Mouse (Mus musculus): ENCODE results near the gene Ppm1l.
A peak's percentile ranks its signal among the peaks of the same experiment; 100 is the strongest.

The Ppm1l gene

GRCm38 (mm10) chr3:69316391-69317195 is at the start of gene Ppm1l:
Ppm1l (plus strand) TSS chr3:69316861.
- DNase-seq (ENCODE audit: low spot score), result peak; percentile 80

GRCm38 (mm10) chr3:69271812-69272211 is 44.8 kb upstream of the Ppm1l start:
- DNase-seq (ENCODE audit: low spot score), result no peak

DNA sequence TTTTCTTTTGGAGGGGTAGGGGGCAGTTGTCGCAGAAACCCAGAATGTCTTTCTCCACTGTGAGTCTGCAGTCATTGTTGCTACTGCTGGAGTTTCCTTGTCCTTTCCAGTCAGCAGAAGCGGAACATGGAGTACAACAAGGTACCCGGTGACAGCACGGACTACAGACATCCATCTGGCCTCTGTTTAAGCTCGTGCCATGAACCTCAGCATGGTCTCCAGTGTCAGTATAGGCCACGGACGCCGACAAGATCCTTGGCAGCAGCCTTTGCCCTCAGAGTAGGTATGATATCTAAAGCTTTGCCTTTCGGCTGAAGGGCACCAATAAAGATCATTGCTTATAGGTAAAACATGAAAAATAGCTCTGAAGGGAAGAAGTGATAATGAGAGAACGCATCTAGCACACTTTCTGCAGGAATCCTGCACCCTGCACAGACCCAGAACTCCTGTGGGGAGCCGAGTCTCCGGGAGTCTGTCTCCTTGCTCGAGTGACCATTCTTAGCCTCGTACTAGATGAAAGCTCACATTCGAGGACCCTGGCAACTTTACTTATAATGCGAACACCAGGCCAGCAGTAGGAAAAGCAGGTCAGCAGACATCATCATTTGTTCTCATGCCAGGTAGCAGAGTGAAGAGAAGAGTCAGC is 42.5 kb upstream of the Ppm1l start:
- no peak for DNase-seq (ENCODE audit: low spot score)

- DNase-seq (ENCODE audit: low spot score), result no peak
Observed at GRCm38 (mm10) chr3:69274664-69275312, 41.9 kb upstream of the Ppm1l start.

- no peak for DNase-seq (ENCODE audit: low spot score)
Observed at GRCm38 (mm10) chr3:69278648-69279047, 38.0 kb upstream of the Ppm1l start.

DNA sequence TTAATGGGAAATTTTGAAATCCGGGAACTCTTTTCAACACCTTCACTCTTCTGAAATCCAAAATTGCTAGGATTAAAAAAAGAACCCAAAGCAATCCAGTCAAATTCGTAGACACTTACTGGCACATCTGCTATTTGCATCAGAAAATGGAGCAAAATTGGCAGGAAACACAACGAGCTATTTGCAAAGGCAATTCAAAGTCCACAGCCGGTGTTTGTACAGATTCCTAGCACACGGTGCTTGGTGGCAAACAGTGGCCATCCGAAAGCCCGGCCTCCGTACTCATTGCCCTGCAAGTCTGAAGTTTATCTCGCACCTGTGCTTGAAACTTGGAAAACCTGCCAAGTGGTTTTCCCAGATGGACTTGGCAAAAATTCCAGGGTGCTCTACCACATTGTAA is 34.3 kb upstream of the Ppm1l start:
- DNase-seq (ENCODE audit: low spot score), result no peak

- DNase-seq (ENCODE audit: low spot score), result no peak
Observed at GRCm38 (mm10) chr3:69283085-69283847, 33.4 kb upstream of the Ppm1l start.

- DNase-seq (ENCODE audit: low spot score), result no peak
Observed at GRCm38 (mm10) chr3:69289833-69290232, 26.8 kb upstream of the Ppm1l start.

- DNase-seq (ENCODE audit: low spot score), result peak; percentile 13
Observed at GRCm38 (mm10) chr3:69290294-69290693, 26.4 kb upstream of the Ppm1l start.

DNA sequence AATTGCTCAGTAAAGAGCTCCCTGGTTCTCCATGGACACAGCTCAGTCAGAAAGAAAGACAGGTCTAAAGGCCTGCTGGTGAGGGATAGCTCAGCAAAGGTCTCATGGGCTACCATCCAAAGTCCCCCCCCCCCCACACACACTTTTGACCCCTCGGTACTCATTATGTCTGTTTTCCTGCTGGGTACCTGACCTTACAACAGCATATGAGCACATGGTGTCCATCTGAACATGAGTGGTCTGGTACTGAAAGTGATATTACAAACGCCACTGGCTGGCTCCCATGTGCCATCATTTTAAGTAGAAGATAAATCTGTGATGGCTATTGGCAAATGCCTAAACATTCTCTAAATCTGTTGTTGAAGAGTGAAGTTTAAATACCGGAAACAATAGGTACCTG is 25.8 kb upstream of the Ppm1l start:
- DNase-seq (ENCODE audit: low spot score), result no peak

DNA sequence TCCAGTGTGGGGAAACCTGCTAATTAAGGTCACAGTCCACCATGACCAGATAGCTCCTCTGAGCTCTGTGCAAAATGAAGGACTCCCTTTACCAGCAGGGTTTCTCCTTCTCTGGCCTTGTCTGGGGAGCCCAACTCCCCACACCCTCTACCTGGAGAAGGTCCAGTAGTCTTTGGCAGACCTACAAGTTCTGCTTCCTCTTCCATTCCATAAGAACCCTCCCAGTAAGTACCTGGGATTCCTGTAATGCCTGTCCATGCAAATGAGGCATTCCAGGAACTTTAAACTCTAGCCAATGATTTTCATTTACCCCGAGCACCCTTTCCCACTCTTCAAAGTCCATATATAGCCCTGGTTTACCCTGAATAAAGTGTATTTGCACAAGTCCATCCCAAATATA is 24.0 kb upstream of the Ppm1l start:
- DNase-seq (ENCODE audit: low spot score), result no peak

GRCm38 (mm10) chr3:69296270-69296669 is 20.4 kb upstream of the Ppm1l start:
- no peak for DNase-seq (ENCODE audit: low spot score)

DNA sequence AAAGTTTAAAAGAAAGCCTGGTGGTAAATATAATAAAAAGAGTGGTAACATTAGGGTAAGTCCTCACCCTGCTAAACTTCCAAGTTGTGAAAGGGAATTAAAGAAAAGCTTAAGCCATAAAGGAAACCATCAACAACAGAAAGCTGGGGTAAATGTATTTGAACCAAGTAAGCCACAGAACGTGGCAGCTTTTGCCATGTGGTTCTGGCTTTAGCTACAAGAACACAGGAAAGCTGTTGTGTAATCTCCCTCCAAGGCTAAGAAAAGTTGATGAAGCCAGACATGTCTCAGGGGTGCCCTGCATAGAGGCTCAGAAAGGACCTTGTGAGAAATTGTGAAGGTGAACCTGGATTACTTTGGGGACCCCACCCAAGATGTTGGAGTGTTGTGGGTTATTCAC is 16.5 kb upstream of the Ppm1l start:
- no peak for DNase-seq (ENCODE audit: low spot score)

DNA sequence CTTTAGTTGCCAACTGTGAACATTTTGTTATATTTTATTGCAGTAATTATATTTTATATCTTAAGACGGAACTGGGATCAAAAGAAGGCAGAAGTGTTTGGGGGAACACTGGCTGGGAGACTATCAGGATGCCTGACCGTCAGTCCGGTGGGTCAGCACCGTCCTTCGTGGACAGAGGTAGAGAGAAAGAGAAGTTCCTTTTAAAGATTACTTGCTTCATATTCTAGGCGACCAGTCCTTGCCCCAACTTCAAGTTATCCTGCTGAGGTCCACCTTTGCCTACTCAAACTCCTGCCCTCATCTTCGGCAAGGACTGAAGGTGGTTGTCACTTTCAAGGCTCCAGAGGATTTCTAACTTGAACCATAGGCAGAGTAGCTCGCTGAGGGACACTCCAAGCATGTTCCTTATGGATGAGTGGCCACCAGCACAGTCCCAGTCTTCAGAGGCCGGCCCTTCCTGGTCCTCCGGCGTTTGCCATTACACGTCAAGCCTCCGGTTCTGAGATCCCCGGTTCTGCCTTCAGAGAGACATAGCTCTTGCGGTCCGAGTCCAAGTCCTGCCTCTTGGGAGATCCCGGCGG is 761 bp upstream of the Ppm1l start:
- no peak for DNase-seq (ENCODE audit: low spot score)

DNA sequence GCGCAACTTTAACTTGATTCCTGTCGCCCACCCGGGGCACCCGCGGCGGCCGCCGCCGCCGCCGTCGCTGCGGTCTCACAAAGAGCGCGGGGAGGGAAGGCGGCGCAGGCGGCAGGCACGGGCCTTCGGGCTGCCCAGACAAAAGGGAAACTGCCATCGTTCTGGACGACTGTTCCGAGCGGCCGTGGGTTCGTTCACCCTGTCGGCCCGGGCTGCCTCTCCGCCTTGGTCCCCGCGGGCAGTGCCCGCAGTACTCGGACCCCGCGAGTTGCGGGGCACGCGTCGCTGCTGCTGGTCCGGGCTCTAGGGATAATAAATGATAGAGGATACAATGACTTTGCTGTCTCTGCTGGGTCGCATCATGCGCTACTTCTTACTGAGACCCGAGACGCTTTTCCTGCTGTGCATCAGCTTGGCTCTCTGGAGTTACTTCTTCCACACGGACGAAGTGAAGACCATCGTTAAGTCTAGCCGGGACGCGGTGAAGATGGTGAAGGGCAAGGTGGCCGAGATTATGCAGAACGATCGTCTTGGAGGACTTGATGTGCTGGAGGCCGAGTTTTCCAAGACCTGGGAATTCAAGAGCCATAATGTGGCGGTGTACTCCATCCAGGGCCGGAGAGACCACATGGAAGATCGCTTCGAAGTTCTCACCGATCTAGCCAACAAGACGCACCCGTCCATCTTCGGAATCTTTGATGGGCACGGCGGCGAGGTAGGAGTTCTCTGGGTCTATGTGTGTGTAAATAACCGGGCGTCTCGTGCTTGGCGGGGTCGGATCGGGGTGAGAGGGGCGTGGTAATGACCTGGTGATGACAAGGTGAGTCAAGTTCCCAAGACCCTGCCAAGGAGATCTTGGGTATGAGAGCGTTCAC is 827 bp downstream of the Ppm1l start:
- DNase-seq (ENCODE audit: low spot score), result no peak

DNA sequence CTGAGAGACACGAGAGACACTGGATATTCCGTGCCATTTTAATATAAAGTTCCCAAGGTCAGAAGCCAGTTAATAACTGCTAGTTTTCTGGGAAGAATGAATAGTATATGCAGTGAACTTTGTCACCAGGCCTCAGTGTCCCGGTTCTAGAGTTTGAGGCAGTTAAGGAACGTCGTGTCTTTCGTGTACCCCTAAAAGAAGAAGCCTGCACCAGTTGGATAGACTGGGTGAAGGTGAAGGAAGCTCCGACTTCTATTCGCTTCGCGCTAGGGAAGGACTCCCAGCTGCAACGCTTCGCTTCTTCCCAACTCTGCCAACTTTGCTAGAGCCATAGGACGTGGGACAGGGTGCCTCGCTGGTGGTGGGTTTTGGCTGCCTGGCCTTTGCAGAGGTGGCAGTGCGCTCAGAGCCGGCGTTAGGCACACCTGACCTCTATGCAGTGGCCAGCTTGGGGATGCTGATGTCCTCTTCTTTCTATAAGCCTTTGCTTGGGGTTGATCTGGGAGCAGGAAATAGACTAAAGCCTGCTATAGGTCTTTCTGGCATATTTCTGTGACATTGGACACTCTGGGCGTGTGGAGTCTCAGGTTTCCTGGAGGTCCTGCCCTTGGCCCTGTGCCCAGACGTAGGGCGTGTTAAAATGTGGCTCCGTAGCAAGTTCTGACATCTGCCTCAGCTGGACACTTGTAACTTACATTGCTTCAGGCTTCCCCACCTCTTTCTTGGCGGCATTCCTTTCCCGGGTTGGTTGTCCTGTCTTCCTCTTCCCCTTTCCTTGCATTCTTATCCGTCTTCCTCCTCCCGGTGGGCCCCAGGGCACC is 1.7 kb downstream of the Ppm1l start:
- peak; percentile 6 for DNase-seq (ENCODE audit: low spot score)

- DNase-seq (ENCODE audit: low spot score), result no peak
Observed at GRCm38 (mm10) chr3:69319061-69319720, 2.5 kb downstream of the Ppm1l start.

GRCm38 (mm10) chr3:69323982-69324381 is 7.3 kb downstream of the Ppm1l start:
- DNase-seq (ENCODE audit: low spot score), result no peak

- no peak for DNase-seq (ENCODE audit: low spot score)
Observed at GRCm38 (mm10) chr3:69329910-69330309, 13.2 kb downstream of the Ppm1l start.

DNA sequence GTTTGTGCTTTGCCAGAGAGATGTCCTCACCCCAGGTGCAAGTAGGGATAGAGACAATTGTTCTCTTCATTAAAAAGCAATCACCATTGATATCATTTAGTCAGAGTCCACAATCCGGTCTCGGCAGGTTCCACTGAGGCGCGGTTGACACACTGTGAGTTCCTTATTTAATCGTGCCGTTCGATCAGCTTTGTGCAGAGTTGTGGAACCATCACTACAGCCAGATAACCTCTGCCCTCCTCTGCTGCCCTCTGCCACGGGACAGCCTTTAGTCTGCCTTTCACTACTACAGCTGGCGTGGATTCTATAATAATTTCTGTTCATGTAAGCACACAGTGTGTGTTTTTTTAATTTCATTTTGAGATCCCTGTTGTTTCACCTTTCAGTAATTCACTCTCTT is 17.2 kb downstream of the Ppm1l start:
- DNase-seq (ENCODE audit: low spot score), result no peak

Data from ovary, postnatal 10 days (tissue).